Mouse (Mus musculus): ENCODE data around the gene Timm44. TPM values are rescaled to one million over a fixed set of nuclear protein-coding genes. Genes with fewer than 3 reads are reported as not detected.
A peak's percentile ranks its signal among the peaks of the same experiment; 100 is the strongest.

The Timm44 gene
- polyA plus RNA-seq, 1 experiment from 2014 or later: 74.6 TPM

GRCm38 (mm10) chr8:4318796-4319572 is 43.3 kb upstream of the Timm44 start:
- Histone ChIP-seq H3K27ac (ENCODE audit: low read length) (0 out of 2 replicates have a peak overlapping the region, but pooled peaks have one; percentile 17), H3K36me3 (ENCODE audit: control insufficient read depth, insufficient read depth, low read length) (no peaks in the 10 kb centered on the region; the same call in 1 of the 2 replicates), H3K4me3 (ENCODE audit: low read length) (no peak overlapping the region), H3K4me2 (ENCODE audit: low read depth, low read length) (no peak overlapping the region), H3K9me3 (ENCODE audit: control insufficient read depth, low read length) (no peaks in the 10 kb centered on the region), H3K4me1 (ENCODE audit: control insufficient read depth, insufficient read depth, low read length) (peaks cover 38% of the 10 kb centered on the region), H3K9ac (ENCODE audit: low read depth, low read length) (no peak overlapping the region), H3K27me3 (replicated peaks; ENCODE audit: control insufficient read depth, insufficient read depth, low read length) (no peaks in the 10 kb centered on the region)
- WGBS: 72% methylated on average over 2 of the region's 2 CpGs
- ATAC-seq: 0 out of 2 replicates have a peak, but pooled peaks have one; percentile 7

GRCm38 (mm10) chr8:4318124-4318523 is 42.4 kb upstream of the Timm44 start:
- peaks cover 31% of the 10 kb centered on the region for H3K4me1 ChIP-seq (ENCODE audit: control insufficient read depth, insufficient read depth, low read length)
- H3K36me3 ChIP-seq (ENCODE audit: control insufficient read depth, insufficient read depth, low read length): no peaks in the 10 kb centered on the region; the same call in 1 of the 2 replicates

GRCm38 (mm10) chr8:4314852-4315251 is 39.1 kb upstream of the Timm44 start:
- Histone ChIP-seq H3K4me1 (ENCODE audit: control insufficient read depth, insufficient read depth, low read length) (peaks cover 11% of the 10 kb centered on the region; the same call in 1 of the 2 replicates), H3K4me3 (ENCODE audit: low read length) (no peak overlapping the region), H3K9ac (ENCODE audit: low read depth, low read length) (no peak overlapping the region), H3K36me3 (ENCODE audit: control insufficient read depth, insufficient read depth, low read length) (peaks cover 8% of the 10 kb centered on the region), H3K27me3 (replicated peaks; ENCODE audit: control insufficient read depth, insufficient read depth, low read length) (no peaks in the 10 kb centered on the region), H3K27ac (ENCODE audit: low read length) (no peak overlapping the region), H3K9me3 (ENCODE audit: control insufficient read depth, low read length) (no peaks in the 10 kb centered on the region), H3K4me2 (ENCODE audit: low read depth, low read length) (no peak overlapping the region)
- no peak for ATAC-seq
- WGBS: 85% methylated on average over 3 of the region's 3 CpGs

More at GRCm38 (mm10) chr8:4318124-4318523, 42.4 kb upstream of the Timm44 start:
- Histone ChIP-seq H3K4me3 (ENCODE audit: low read length) (no peak overlapping the region), H3K4me2 (ENCODE audit: low read depth, low read length) (no peak overlapping the region), H3K9me3 (ENCODE audit: control insufficient read depth, low read length) (no peaks in the 10 kb centered on the region), H3K27me3 (replicated peaks; ENCODE audit: control insufficient read depth, insufficient read depth, low read length) (no peaks in the 10 kb centered on the region), H3K9ac (ENCODE audit: low read depth, low read length) (no peak overlapping the region), H3K27ac (ENCODE audit: low read length) (no peak overlapping the region)
- no peak for ATAC-seq
- WGBS: 88% methylated on average over 5 of the region's 5 CpGs

- H3K9ac ChIP-seq (ENCODE audit: low read depth, low read length): no peak overlapping the region
- no peaks in the 10 kb centered on the region for H3K9me3 ChIP-seq (ENCODE audit: control insufficient read depth, low read length)
- no peak overlapping the region for H3K4me2 ChIP-seq (ENCODE audit: low read depth, low read length)
- no peaks in the 10 kb centered on the region for H3K27me3 ChIP-seq (replicated peaks; ENCODE audit: control insufficient read depth, insufficient read depth, low read length)
- H3K4me1 ChIP-seq (ENCODE audit: control insufficient read depth, insufficient read depth, low read length): no peaks in the 10 kb centered on the region
- ATAC-seq: no peak
- peaks cover 11% of the 10 kb centered on the region for H3K36me3 ChIP-seq (ENCODE audit: control insufficient read depth, insufficient read depth, low read length)
- H3K4me3 ChIP-seq (ENCODE audit: low read length): no peak overlapping the region
- 70% methylated on average over 3 of the region's 3 CpGs for WGBS
- no peak overlapping the region for H3K27ac ChIP-seq (ENCODE audit: low read length)
These were observed 37.8 kb upstream of the Timm44 start for GRCm38 (mm10) chr8:4313254-4314124.

GRCm38 (mm10) chr8:4312104-4312503 is 36.4 kb upstream of the Timm44 start:
- peaks cover 13% of the 10 kb centered on the region for H3K36me3 ChIP-seq (ENCODE audit: control insufficient read depth, insufficient read depth, low read length)
- ATAC-seq: no peak

GRCm38 (mm10) chr8:4305838-4306237 is 30.1 kb upstream of the Timm44 start:
- WGBS: 94% methylated on average over 2 of the region's 2 CpGs
- peaks cover 33% of the 10 kb centered on the region for H3K36me3 ChIP-seq (ENCODE audit: control insufficient read depth, insufficient read depth, low read length)

More at GRCm38 (mm10) chr8:4312104-4312503, 36.4 kb upstream of the Timm44 start:
- no peaks in the 10 kb centered on the region for H3K4me1 ChIP-seq (ENCODE audit: control insufficient read depth, insufficient read depth, low read length)
- no peak overlapping the region for H3K27ac ChIP-seq (ENCODE audit: low read length)
- H3K27me3 ChIP-seq (replicated peaks; ENCODE audit: control insufficient read depth, insufficient read depth, low read length): no peaks in the 10 kb centered on the region
- H3K9ac ChIP-seq (ENCODE audit: low read depth, low read length): no peak overlapping the region
- H3K4me3 ChIP-seq (ENCODE audit: low read length): no peak overlapping the region
- no peaks in the 10 kb centered on the region for H3K9me3 ChIP-seq (ENCODE audit: control insufficient read depth, low read length)
- no peak overlapping the region for H3K4me2 ChIP-seq (ENCODE audit: low read depth, low read length)

GRCm38 (mm10) chr8:4304124-4304547 is 28.4 kb upstream of the Timm44 start:
- Histone ChIP-seq H3K4me3 (ENCODE audit: low read length) (no peak overlapping the region), H3K36me3 (ENCODE audit: control insufficient read depth, insufficient read depth, low read length) (peaks cover 42% of the 10 kb centered on the region), H3K27me3 (replicated peaks; ENCODE audit: control insufficient read depth, insufficient read depth, low read length) (no peaks in the 10 kb centered on the region), H3K4me1 (ENCODE audit: control insufficient read depth, insufficient read depth, low read length) (no peaks in the 10 kb centered on the region), H3K9ac (ENCODE audit: low read depth, low read length) (no peak overlapping the region), H3K4me2 (ENCODE audit: low read depth, low read length) (no peak overlapping the region), H3K27ac (ENCODE audit: low read length) (no peak overlapping the region), H3K9me3 (ENCODE audit: control insufficient read depth, low read length) (no peaks in the 10 kb centered on the region)
- WGBS: 72% methylated on average over 3 of the region's 3 CpGs
- ATAC-seq: no peak

More at GRCm38 (mm10) chr8:4305838-4306237, 30.1 kb upstream of the Timm44 start:
- Histone ChIP-seq H3K27me3 (replicated peaks; ENCODE audit: control insufficient read depth, insufficient read depth, low read length) (no peaks in the 10 kb centered on the region), H3K9me3 (ENCODE audit: control insufficient read depth, low read length) (no peaks in the 10 kb centered on the region), H3K4me1 (ENCODE audit: control insufficient read depth, insufficient read depth, low read length) (no peaks in the 10 kb centered on the region), H3K4me3 (ENCODE audit: low read length) (no peak overlapping the region), H3K4me2 (ENCODE audit: low read depth, low read length) (no peak overlapping the region), H3K27ac (ENCODE audit: low read length) (no peak overlapping the region), H3K9ac (ENCODE audit: low read depth, low read length) (no peak overlapping the region)
- ATAC-seq: no peak

- Histone ChIP-seq H3K9me3 (ENCODE audit: control insufficient read depth, low read length) (no peaks in the 10 kb centered on the region), H3K27me3 (replicated peaks; ENCODE audit: control insufficient read depth, insufficient read depth, low read length) (no peaks in the 10 kb centered on the region), H3K36me3 (ENCODE audit: control insufficient read depth, insufficient read depth, low read length) (peaks cover 47% of the 10 kb centered on the region), H3K27ac (ENCODE audit: low read length) (no peak overlapping the region), H3K4me1 (ENCODE audit: control insufficient read depth, insufficient read depth, low read length) (no peaks in the 10 kb centered on the region), H3K9ac (ENCODE audit: low read depth, low read length) (no peak overlapping the region), H3K4me2 (ENCODE audit: low read depth, low read length) (no peak overlapping the region), H3K4me3 (ENCODE audit: low read length) (no peak overlapping the region)
- ATAC-seq: no peak
- 94% methylated on average over 4 of the region's 4 CpGs for WGBS
These were observed 22.1 kb upstream of the Timm44 start for GRCm38 (mm10) chr8:4297822-4298221.

- 89% methylated on average over 5 of the region's 5 CpGs for WGBS
- Histone ChIP-seq H3K4me3 (ENCODE audit: low read length) (no peak overlapping the region), H3K4me2 (ENCODE audit: low read depth, low read length) (no peak overlapping the region), H3K4me1 (ENCODE audit: control insufficient read depth, insufficient read depth, low read length) (no peaks in the 10 kb centered on the region), H3K27ac (ENCODE audit: low read length) (no peak overlapping the region), H3K36me3 (ENCODE audit: control insufficient read depth, insufficient read depth, low read length) (peaks cover 24% of the 10 kb centered on the region), H3K9me3 (ENCODE audit: control insufficient read depth, low read length) (no peaks in the 10 kb centered on the region), H3K27me3 (replicated peaks; ENCODE audit: control insufficient read depth, insufficient read depth, low read length) (no peaks in the 10 kb centered on the region), H3K9ac (ENCODE audit: low read depth, low read length) (no peak overlapping the region)
- ATAC-seq: no peak
These were observed 17.0 kb upstream of the Timm44 start for GRCm38 (mm10) chr8:4292738-4293137.

All from intestine, embryonic 16.5 days (tissue).